Mouse (Mus musculus) hematopoietic stem cell, adult 5-6 weeks (primary cell): ENCODE data around the gene Npr2. TPM values are rescaled to one million over a fixed set of nuclear protein-coding genes. Genes with fewer than 3 reads are reported as not detected.
A peak's percentile ranks its signal among the peaks of the same experiment; 100 is the strongest.

Experiments
- ATAC-seq, 2 experiments: fragments of 125-278 bp in 1 of 2; replicated peaks in 1 of 2; 2 replicates each; pipeline ENCODE4 v1.8.0; 2016 to 2017; ENCODE audit warnings: inconsistent platforms in 2 of 2, mild to moderate bottlenecking in 2 of 2, moderate number of reproducible peaks in 2 of 2, low read depth in 1 of 2, moderate TSS enrichment in 1 of 2; ENCODE audit not compliant: low FRiP score in 2 of 2, poor library complexity in 2 of 2, severe bottlenecking in 2 of 2, insufficient read depth in 1 of 2, low TSS enrichment in 1 of 2
- total RNA-seq: library from RNA; stranded (forward); fragments of 172-1452, 232-1000 nt; gene quantifications from 2 replicates; pipeline ENCODE4 v1.2.3, GENCODE M21; 2017

The Npr2 gene
- total RNA-seq, 1 experiment from 2014 or later: 7.2 TPM

- peak; percentile 7 to 32; a peak in 1 of 4 replicates for ATAC-seq
These were observed 19.2 kb upstream of the Npr2 start for GRCm38 (mm10) chr4:43612534-43612933.

GRCm38 (mm10) chr4:43613060-43613730 is 18.5 kb upstream of the Npr2 start:
- ATAC-seq: peak; percentile 69 to 81; a peak in 3 of 4 replicates

- no peak for ATAC-seq
These were observed 11.5 kb upstream of the Npr2 start for GRCm38 (mm10) chr4:43620146-43620778.

- no peak for ATAC-seq
These were observed 2.5 kb upstream of the Npr2 start for GRCm38 (mm10) chr4:43629106-43629817.

- peak; percentile 77 to 83 for ATAC-seq
These were observed 1.6 kb upstream of the Npr2 start for GRCm38 (mm10) chr4:43630030-43630581.

GRCm38 (mm10) chr4:43630671-43631045 is 1.1 kb upstream of the Npr2 start:
- ATAC-seq: no peak

- no peak for ATAC-seq
These were observed 503 bp downstream of the Npr2 start for GRCm38 (mm10) chr4:43631956-43632920.

GRCm38 (mm10) chr4:43633296-43633695 is 1.6 kb downstream of the Npr2 start:
- no peak for ATAC-seq

GRCm38 (mm10) chr4:43633736-43634135 is 2.0 kb downstream of the Npr2 start:
- ATAC-seq: no peak

- ATAC-seq: no peak
These were observed 3.1 kb downstream of the Npr2 start for GRCm38 (mm10) chr4:43634621-43635374.

GRCm38 (mm10) chr4:43636751-43637150 is 5.0 kb downstream of the Npr2 start:
- ATAC-seq: no peak

- ATAC-seq: no peak
These were observed 8.3 kb downstream of the Npr2 start for GRCm38 (mm10) chr4:43640076-43640475.

- 0 out of 4 replicates have a peak, but pooled peaks of 1 of the 2 experiments have one; percentile 27 for ATAC-seq
These were observed 8.8 kb downstream of the Npr2 start for GRCm38 (mm10) chr4:43640491-43640890.

- no peak for ATAC-seq
These were observed 18.0 kb downstream of the Npr2 start for GRCm38 (mm10) chr4:43649783-43650182.

- ATAC-seq: no peak
These were observed 21.0 kb downstream of the Npr2 start for GRCm38 (mm10) chr4:43652726-43653125.
